Mouse (Mus musculus) forebrain, postnatal 0 days (tissue): ENCODE measurements around the gene Nos3. TPM values are rescaled to one million over a fixed set of nuclear protein-coding genes. Genes with fewer than 3 reads are reported as not detected.

Experiments
- ATAC-seq: fragments of 200-750 bp; cut with Nextera tagmentation; 2 replicates; pipeline ENCODE4 v1.8.0; 2017; ENCODE audit warnings: mild to moderate bottlenecking, moderate library complexity
- DNase-seq: peaks from one replicate; pipeline ENCODE4 v3.0.0-alpha.2; 2015
- H3K27ac ChIP-seq: fragments of 300-500 bp; sonication (generic); 2 replicates; pipeline ENCODE4 v1.5.1; 2014; ENCODE audit warnings: low read depth, mild to moderate bottlenecking, antibody characterized with exemption, low read length, moderate library complexity, mixed read lengths
- H3K27me3 ChIP-seq: fragments of 300-500 bp; sonication (generic); 2 replicates; pipeline ENCODE4 v1.6.1; 2014; ENCODE audit warnings: mild to moderate bottlenecking, low read length, mixed read lengths; ENCODE audit not compliant: insufficient read depth
- H3K36me3 ChIP-seq: fragments of 300-500 bp; sonication (generic); 2 replicates; pipeline ENCODE4 v1.6.1; 2014; ENCODE audit warnings: mild to moderate bottlenecking, moderate library complexity; ENCODE audit not compliant: insufficient read depth
- H3K4me1 ChIP-seq: fragments of 300-500 bp; sonication (generic); 2 replicates; pipeline ENCODE4 v1.6.1; 2014; ENCODE audit warnings: antibody characterized with exemption; ENCODE audit not compliant: insufficient read depth
- H3K4me2 ChIP-seq: fragments of 300-500 bp; sonication (generic); 2 replicates; pipeline ENCODE4 v1.6.1; 2014; ENCODE audit warnings: low read depth, mild to moderate bottlenecking, moderate library complexity
- H3K4me3 ChIP-seq: fragments of 300-500 bp; sonication (generic); 2 replicates; pipeline ENCODE4 v1.5.1; 2014; ENCODE audit warnings: low read depth, low read length, mixed read lengths
- H3K9ac ChIP-seq: fragments of 300-500 bp; sonication (generic); 2 replicates; pipeline ENCODE4 v1.6.1; 2014; ENCODE audit warnings: mild to moderate bottlenecking
- H3K9me3 ChIP-seq: fragments of 300-500 bp; sonication (generic); 2 replicates; pipeline ENCODE4 v1.6.1; 2016; ENCODE audit warnings: low read length
- CTCF ChIP-seq: sonication (generic); IDR thresholded peaks from 2 replicates; pipeline ENCODE4 v1.5.1; 2016; ENCODE audit warnings: antibody characterized with exemption, control low read depth, low read depth
- WGBS: fragments of 180-500 bp; shearing (Covaris S2); extraction: QIAGEN DNeasy Blood & Tissue Kit; methylation state at CpG from one replicate; pipeline ENCODE4 v1.1.7; 2014; 5-methylcytosine and 5-hydroxymethylcytosine counted together
- polyA plus RNA-seq: library from polyadenylated mRNA; unstranded; fragments of >200 nt; fragmentation: Nextera tagmentation; extraction: Ambion mirVana; gene quantifications from 2 replicates; pipeline ENCODE4 v1.2.1, GENCODE M21; 2015
- total RNA-seq: library from RNA; depleted of rRNA; stranded (reverse); fragments of >200 nt; gene quantifications from 2 replicates; pipeline ENCODE4 v1.2.3, GENCODE M21; 2014

Nos3 gene
- total and polyA plus RNA-seq, 2 experiments from 2014 or later, result 6.8 to 8.3 TPM

DNA sequence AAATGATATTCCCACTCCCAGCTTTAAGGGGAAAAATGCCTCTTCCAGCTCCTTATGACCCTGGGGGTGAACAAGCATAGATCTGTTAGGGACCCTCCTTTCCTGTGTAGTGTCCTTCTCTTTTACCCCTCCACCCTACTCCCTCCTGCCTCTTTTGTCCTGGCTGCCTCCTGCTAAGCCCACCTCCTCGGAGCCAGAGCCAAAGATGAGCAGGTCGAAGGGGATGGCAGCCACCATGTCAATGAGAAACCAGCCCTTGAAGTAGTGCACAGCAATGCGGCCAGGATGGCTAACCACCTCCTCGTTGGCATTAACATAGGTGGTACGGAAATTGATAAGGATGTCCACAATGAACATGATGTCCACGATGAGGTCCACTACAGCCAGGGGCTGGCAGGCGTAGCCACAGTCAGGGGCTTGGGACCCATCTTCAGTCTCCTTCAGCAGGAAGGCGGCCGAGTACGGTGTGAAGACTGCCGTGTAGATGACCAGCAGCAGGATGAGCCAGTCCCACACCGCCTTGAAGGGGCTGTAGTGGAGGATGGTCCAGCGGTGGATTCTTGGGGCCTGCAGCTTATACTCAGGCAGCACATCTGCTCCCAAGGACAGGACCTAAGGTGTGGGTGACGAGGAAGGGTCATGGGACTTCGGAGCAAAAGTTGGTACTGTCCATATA is 38.3 kb upstream of the Nos3 start:
- ATAC-seq, result no peak
- H3K4me1 ChIP-seq, result peaks cover 7% of the 10 kb centered on the region; the same call in 1 of the 2 replicates
- no peak overlapping the region for H3K4me3 ChIP-seq
- no peak overlapping the region for H3K27ac ChIP-seq
- no peak overlapping the region for H3K4me2 ChIP-seq
- peaks cover 28% of the 10 kb centered on the region for H3K36me3 ChIP-seq
- 94% methylated on average over 15 of the region's 15 CpGs for WGBS
- no peaks in the 10 kb centered on the region for H3K9me3 ChIP-seq
- no peak for TF ChIP-seq CTCF
- DNase-seq, result no peak
- H3K27me3 ChIP-seq, result no peaks in the 10 kb centered on the region
- H3K9ac ChIP-seq, result no peak overlapping the region

DNA sequence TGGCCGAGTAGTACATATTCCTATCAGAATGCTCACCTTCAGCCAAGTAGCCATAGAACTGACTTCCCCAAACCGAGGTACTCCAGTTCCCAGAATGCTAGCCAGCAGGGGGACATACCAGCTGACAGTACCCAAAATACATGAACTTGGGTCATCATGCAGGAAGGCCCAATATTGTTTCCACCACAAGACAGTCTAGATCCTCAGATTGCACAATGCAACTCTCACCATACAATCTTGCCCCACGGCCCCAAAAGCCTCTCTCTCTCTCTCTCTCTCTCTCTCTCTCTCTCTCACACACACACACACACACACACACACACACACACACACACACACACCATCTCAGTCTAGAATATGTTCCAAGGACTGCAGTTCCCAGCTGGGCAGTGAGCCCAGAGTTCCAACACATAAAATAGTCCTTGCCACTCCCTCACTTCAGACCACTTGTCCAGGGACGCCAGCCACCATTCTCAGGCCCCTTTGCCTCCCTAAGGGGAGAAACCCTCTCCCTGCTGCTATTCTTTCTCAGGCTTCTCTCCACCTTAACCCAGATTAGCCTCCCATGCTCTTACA is 37.7 kb upstream of the Nos3 start:
- H3K9me3 ChIP-seq, result no peaks in the 10 kb centered on the region
- H3K4me1 ChIP-seq, result peaks cover 7% of the 10 kb centered on the region; the same call in 1 of the 2 replicates
- no peak for TF ChIP-seq CTCF
- H3K27me3 ChIP-seq, result no peaks in the 10 kb centered on the region
- H3K27ac ChIP-seq, result no peak overlapping the region
- ATAC-seq (no peak), DNase-seq (no peak)
- 73% methylated on average over 4 of the region's 4 CpGs for WGBS
- H3K9ac ChIP-seq, result no peak overlapping the region
- H3K4me2 ChIP-seq, result no peak overlapping the region
- peaks cover 30% of the 10 kb centered on the region for H3K36me3 ChIP-seq
- H3K4me3 ChIP-seq, result no peak overlapping the region

DNA sequence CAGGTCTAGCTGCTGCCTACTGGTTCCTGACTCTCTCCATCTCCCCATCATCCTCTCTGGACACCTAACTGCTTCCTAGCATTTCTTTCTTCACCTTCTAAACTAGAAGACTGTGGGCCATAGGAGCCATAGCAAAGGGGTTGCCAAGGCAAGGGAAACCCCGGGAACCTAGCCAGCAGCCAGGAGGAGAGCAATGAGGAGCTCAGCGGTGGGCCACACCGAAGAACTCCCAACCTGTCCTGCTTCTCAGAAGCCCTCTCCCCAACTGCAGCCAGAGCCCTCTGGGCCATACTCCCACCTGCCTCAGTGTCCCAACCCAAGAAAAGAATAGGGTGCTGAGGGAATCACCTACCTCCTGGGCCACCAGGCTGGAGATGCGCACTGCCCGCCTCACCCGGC is 35.8 kb upstream of the Nos3 start:
- Histone ChIP-seq H3K4me3 (no peak overlapping the region), H3K27ac (no peak overlapping the region), H3K36me3 (peaks cover 32% of the 10 kb centered on the region), H3K4me2 (peak overlapping the region; percentile 38), H3K9me3 (no peaks in the 10 kb centered on the region), H3K4me1 (peaks cover 7% of the 10 kb centered on the region; the same call in 1 of the 2 replicates), H3K9ac (no peak overlapping the region), H3K27me3 (no peaks in the 10 kb centered on the region)
- 53% methylated on average over 6 of the region's 6 CpGs for WGBS
- DNase-seq, result no peak
- no peak for ATAC-seq
- TF ChIP-seq CTCF, result no peak

DNA sequence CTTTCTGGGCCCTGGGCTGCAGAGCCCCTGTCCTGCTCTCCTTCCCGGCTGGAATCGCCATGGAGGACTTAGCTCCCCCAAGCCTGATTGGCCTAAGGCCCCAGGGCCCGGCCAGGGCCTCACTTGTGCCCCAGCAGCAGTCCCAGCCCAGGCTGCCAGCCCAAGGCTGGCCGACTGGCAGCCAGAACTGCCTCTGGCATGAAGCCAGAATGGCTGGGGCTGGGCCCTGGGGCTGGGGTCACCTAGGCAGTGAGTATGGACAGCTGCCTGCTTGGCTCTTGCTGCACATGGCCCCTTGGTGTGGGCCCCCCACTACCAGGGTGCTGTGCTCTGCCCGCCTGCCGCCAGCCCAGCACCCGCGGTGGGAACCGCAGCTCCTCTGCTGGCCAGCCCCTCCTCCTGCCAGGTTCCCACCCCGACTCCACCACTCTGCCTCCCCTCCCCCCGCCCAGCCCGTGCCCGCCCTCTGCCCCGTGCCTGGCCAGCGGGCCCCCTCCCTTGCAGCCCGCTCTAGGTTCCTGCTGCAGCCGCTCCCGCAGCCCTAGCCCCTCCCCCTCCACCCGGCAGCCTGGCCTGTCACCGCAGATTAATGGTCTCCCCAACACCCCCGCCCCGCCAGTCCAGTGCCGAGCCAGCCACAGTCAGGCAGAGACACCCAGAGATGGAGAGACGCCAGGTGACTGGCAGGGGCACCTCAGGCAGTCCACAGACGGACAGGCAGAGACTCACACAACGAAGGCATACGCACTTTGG is 35.2 kb upstream of the Nos3 start:
- WGBS, result 8% methylated on average over 24 of the region's 27 CpGs
- Histone ChIP-seq H3K36me3 (peaks cover 27% of the 10 kb centered on the region), H3K4me1 (peaks cover 7% of the 10 kb centered on the region; the same call in 1 of the 2 replicates), H3K4me3 (no peak overlapping the region), H3K4me2 (peak overlapping the region; percentile 38), H3K27me3 (no peaks in the 10 kb centered on the region), H3K9ac (no peak overlapping the region), H3K27ac (no peak overlapping the region), H3K9me3 (no peaks in the 10 kb centered on the region)
- TF ChIP-seq CTCF, result no peak
- DNase-seq (no peak), ATAC-seq (peak; percentile 72)

DNA sequence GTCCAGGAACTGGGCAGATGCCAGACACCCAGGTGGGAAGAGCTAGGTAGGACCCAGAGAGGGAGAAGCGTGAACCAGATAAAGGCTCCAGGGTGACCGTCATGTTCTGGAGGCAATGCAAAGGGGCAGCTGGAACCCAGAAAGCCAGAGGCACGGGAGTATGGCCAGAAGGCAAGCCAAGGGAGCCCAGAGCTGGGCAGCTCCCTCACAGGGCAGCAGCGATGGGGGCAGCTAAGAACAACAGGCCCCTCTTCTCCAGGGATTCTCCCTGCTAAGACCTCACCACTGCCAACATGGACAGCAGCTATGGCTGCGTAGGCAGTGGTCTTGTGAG is 34.7 kb upstream of the Nos3 start:
- no peaks in the 10 kb centered on the region for H3K27me3 ChIP-seq

DNA sequence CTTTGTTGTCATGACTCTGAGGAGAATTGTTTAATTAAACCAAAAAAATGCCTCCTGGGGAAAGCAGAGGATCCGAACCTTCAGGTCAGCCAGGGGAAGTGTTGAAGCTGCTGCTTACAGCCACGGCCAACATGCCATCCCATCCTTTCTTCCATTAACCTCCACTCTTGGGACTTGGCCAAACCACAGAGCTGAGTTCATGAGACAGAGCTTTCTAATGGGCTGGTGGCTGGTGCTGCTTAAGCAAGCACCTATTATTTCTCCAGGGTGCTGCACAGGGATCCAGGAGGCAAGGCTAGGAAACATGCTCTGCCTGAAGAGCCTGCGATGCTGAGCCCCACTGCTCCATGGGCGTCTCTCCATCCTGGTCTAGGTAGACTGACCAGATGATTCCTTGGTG is 32.2 kb upstream of the Nos3 start:
- Histone ChIP-seq H3K4me1 (peaks cover 7% of the 10 kb centered on the region; the same call in 1 of the 2 replicates), H3K9me3 (no peaks in the 10 kb centered on the region), H3K4me2 (no peak overlapping the region), H3K27ac (no peak overlapping the region), H3K36me3 (peaks cover 11% of the 10 kb centered on the region), H3K9ac (no peak overlapping the region), H3K4me3 (no peak overlapping the region), H3K27me3 (no peaks in the 10 kb centered on the region)
- no peak for DNase-seq
- 85% methylated on average over 4 of the region's 4 CpGs for WGBS
- TF ChIP-seq CTCF, result no peak
- ATAC-seq, result no peak

More for the DNA sequence above, 34.7 kb upstream of the Nos3 start:
- no peaks in the 10 kb centered on the region for H3K9me3 ChIP-seq
- no peak overlapping the region for H3K9ac ChIP-seq
- TF ChIP-seq CTCF, result no peak
- H3K4me2 ChIP-seq, result 0 out of 2 replicates have a peak overlapping the region, but pooled peaks have one; percentile 38
- H3K27ac ChIP-seq, result no peak overlapping the region
- 39% methylated on average over 5 of the region's 5 CpGs for WGBS
- peaks cover 7% of the 10 kb centered on the region; the same call in 1 of the 2 replicates for H3K4me1 ChIP-seq
- H3K36me3 ChIP-seq, result peaks cover 22% of the 10 kb centered on the region
- DNase-seq (no peak), ATAC-seq (no peak)
- H3K4me3 ChIP-seq, result no peak overlapping the region

DNA sequence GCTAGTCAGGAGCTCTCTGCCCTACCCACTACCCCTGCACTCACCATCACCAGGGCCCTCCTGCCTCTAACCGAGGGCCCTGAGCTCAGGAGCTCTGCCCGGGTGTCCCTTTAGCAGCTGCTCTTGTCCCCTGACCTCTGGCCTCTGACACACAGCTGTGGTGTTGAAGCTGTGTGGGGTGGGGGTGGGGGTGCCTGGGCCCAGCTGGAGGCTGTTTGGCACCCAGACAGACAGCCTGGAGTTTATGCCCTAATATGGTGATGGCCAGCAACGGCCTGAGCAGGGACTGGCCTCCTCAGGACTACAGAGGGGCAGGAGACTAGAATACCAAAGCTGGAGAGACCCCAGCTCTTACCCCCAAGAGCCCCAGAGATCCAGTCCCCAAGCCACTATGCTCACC is 29.9 kb upstream of the Nos3 start:
- H3K36me3 ChIP-seq, result peaks cover 14% of the 10 kb centered on the region
- H3K27me3 ChIP-seq, result no peaks in the 10 kb centered on the region
- no peak overlapping the region for H3K4me3 ChIP-seq
- no peak overlapping the region for H3K4me2 ChIP-seq
- no peak for ATAC-seq
- WGBS, result 52% methylated on average over 3 of the region's 3 CpGs
- TF ChIP-seq CTCF, result no peak
- no peak overlapping the region for H3K27ac ChIP-seq
- no peak for DNase-seq
- no peaks in the 10 kb centered on the region for H3K4me1 ChIP-seq
- H3K9me3 ChIP-seq, result no peaks in the 10 kb centered on the region
- no peak overlapping the region for H3K9ac ChIP-seq
